Mouse (Mus musculus): ENCODE measurements around the gene Lrrc8b. TPM values are rescaled to one million over a fixed set of nuclear protein-coding genes. Genes with fewer than 3 reads are reported as not detected.
A peak's percentile ranks its signal among the peaks of the same experiment; 100 is the strongest.

Gene Lrrc8b
- 7.7 and 7.8 TPM in 2 replicates for polyA plus RNA-seq (2015; fragmentation: Nextera tagmentation; extraction: Ambion mirVana)

- Histone ChIP-seq H3K9ac (peak within 1 kb of the TSS; percentile 90), H3K27ac (peak within 1 kb of the TSS; percentile 94), H3K4me1 (0 out of 2 replicates have a peak, but pooled peaks cover 4% of the 10 kb centered on the region), H3K4me3 (replicated peaks) (peak within 1 kb of the TSS; percentile 76), H3K4me2 (peak within 1 kb of the TSS; percentile 95), H3K9me3 (no peaks in the 10 kb centered on the region), H3K36me3 (no peaks in the 10 kb centered on the region), H3K27me3 (replicated peaks) (no peaks in the 10 kb centered on the region)
- WGBS, result under 1% methylated on average over 52 of the region's 63 CpGs
- peak; percentile 91 for ATAC-seq (ENCODE audit: insufficient read depth, low FRiP score, low read depth)
Measured at GRCm38 (mm10) chr5:105415198-105415791, at the start of gene Lrrc8b. Lrrc8b (plus strand) TSS chr5:105415775.

- no peak for ATAC-seq (ENCODE audit: insufficient read depth, low FRiP score, low read depth)
- 86% methylated on average over 2 of the region's 2 CpGs for WGBS
- H3K4me3 ChIP-seq (replicated peaks), result no peak overlapping the region
- no peaks in the 10 kb centered on the region for H3K36me3 ChIP-seq
- no peaks in the 10 kb centered on the region for H3K27me3 ChIP-seq (replicated peaks)
- no peak overlapping the region for H3K9ac ChIP-seq
- H3K9me3 ChIP-seq, result no peaks in the 10 kb centered on the region
- no peak overlapping the region for H3K27ac ChIP-seq
- H3K4me2 ChIP-seq, result no peak overlapping the region
- H3K4me1 ChIP-seq, result no peaks in the 10 kb centered on the region
Measured at GRCm38 (mm10) chr5:105381482-105381881, 34.1 kb upstream of the Lrrc8b start.

- 93% methylated on average over 2 of the region's 2 CpGs for WGBS
Measured at GRCm38 (mm10) chr5:105390346-105390745, 25.2 kb upstream of the Lrrc8b start.

GRCm38 (mm10) chr5:105393731-105394130, 21.8 kb upstream of the Lrrc8b start:
- Histone ChIP-seq H3K27me3 (replicated peaks) (no peaks in the 10 kb centered on the region), H3K4me2 (no peak overlapping the region), H3K27ac (no peak overlapping the region), H3K9ac (no peak overlapping the region), H3K4me3 (replicated peaks) (no peak overlapping the region), H3K36me3 (no peaks in the 10 kb centered on the region), H3K9me3 (no peaks in the 10 kb centered on the region), H3K4me1 (no peaks in the 10 kb centered on the region)
- no peak for ATAC-seq (ENCODE audit: insufficient read depth, low FRiP score, low read depth)
- 92% methylated on average over 6 of the region's 6 CpGs for WGBS

More at GRCm38 (mm10) chr5:105390346-105390745, 25.2 kb upstream of the Lrrc8b start:
- no peaks in the 10 kb centered on the region for H3K36me3 ChIP-seq
- H3K4me3 ChIP-seq (replicated peaks), result no peak overlapping the region
- H3K9me3 ChIP-seq, result no peaks in the 10 kb centered on the region
- no peaks in the 10 kb centered on the region for H3K27me3 ChIP-seq (replicated peaks)
- H3K4me2 ChIP-seq, result no peak overlapping the region
- no peak overlapping the region for H3K9ac ChIP-seq
- H3K27ac ChIP-seq, result no peak overlapping the region
- H3K4me1 ChIP-seq, result no peaks in the 10 kb centered on the region
- ATAC-seq (ENCODE audit: insufficient read depth, low FRiP score, low read depth), result no peak

- Histone ChIP-seq H3K4me2 (no peak overlapping the region), H3K9ac (no peak overlapping the region), H3K36me3 (no peaks in the 10 kb centered on the region), H3K4me3 (replicated peaks) (no peak overlapping the region), H3K27ac (no peak overlapping the region), H3K9me3 (no peaks in the 10 kb centered on the region), H3K27me3 (replicated peaks) (no peaks in the 10 kb centered on the region), H3K4me1 (0 out of 2 replicates have a peak, but pooled peaks cover 2% of the 10 kb centered on the region)
- WGBS, result 78% methylated on average over 4 of the region's 4 CpGs
- ATAC-seq (ENCODE audit: insufficient read depth, low FRiP score, low read depth), result no peak
Measured at GRCm38 (mm10) chr5:105395188-105395587, 20.4 kb upstream of the Lrrc8b start.

- ATAC-seq (ENCODE audit: insufficient read depth, low FRiP score, low read depth), result no peak
- 72% methylated on average over 6 of the region's 6 CpGs for WGBS
- no peak overlapping the region for H3K27ac ChIP-seq
- H3K4me2 ChIP-seq, result no peak overlapping the region
- no peaks in the 10 kb centered on the region for H3K36me3 ChIP-seq
- H3K9ac ChIP-seq, result no peak overlapping the region
- H3K9me3 ChIP-seq, result no peaks in the 10 kb centered on the region
- H3K4me3 ChIP-seq (replicated peaks), result no peak overlapping the region
- H3K27me3 ChIP-seq (replicated peaks), result no peaks in the 10 kb centered on the region
- 0 out of 2 replicates have a peak, but pooled peaks cover 2% of the 10 kb centered on the region for H3K4me1 ChIP-seq
Measured at GRCm38 (mm10) chr5:105398966-105399365, 16.6 kb upstream of the Lrrc8b start.

GRCm38 (mm10) chr5:105399631-105400423, 15.7 kb upstream of the Lrrc8b start:
- no peak overlapping the region; the same call in 1 of the 2 replicates for H3K4me3 ChIP-seq (replicated peaks)
- no peaks in the 10 kb centered on the region for H3K36me3 ChIP-seq
- H3K27ac ChIP-seq, result 0 out of 2 replicates have a peak overlapping the region, but pooled peaks have one; percentile 13
- ATAC-seq (ENCODE audit: insufficient read depth, low FRiP score, low read depth), result no peak
- no peaks in the 10 kb centered on the region for H3K27me3 ChIP-seq (replicated peaks)
- H3K4me1 ChIP-seq, result 0 out of 2 replicates have a peak, but pooled peaks cover 2% of the 10 kb centered on the region
- H3K9me3 ChIP-seq, result no peaks in the 10 kb centered on the region
- H3K4me2 ChIP-seq, result peak overlapping the region; percentile 43
- no peak overlapping the region for H3K9ac ChIP-seq
- WGBS, result 32% methylated on average over 13 of the region's 13 CpGs

- no peak overlapping the region for H3K9ac ChIP-seq
- WGBS, result 61% methylated on average over 17 of the region's 17 CpGs
Measured at GRCm38 (mm10) chr5:105400424-105401375, 14.9 kb upstream of the Lrrc8b start.

GRCm38 (mm10) chr5:105401536-105401935, 14.0 kb upstream of the Lrrc8b start:
- WGBS, result 91% methylated on average over 6 of the region's 6 CpGs
- Histone ChIP-seq H3K27me3 (replicated peaks) (no peaks in the 10 kb centered on the region), H3K9ac (no peak overlapping the region), H3K4me3 (replicated peaks) (no peak overlapping the region), H3K27ac (no peak overlapping the region), H3K4me1 (0 out of 2 replicates have a peak, but pooled peaks cover 2% of the 10 kb centered on the region), H3K9me3 (no peaks in the 10 kb centered on the region), H3K4me2 (no peak overlapping the region), H3K36me3 (no peaks in the 10 kb centered on the region)
- ATAC-seq (ENCODE audit: insufficient read depth, low FRiP score, low read depth), result no peak

More at GRCm38 (mm10) chr5:105400424-105401375, 14.9 kb upstream of the Lrrc8b start:
- no peak overlapping the region; the same call in 1 of the 2 replicates for H3K4me3 ChIP-seq (replicated peaks)
- ATAC-seq (ENCODE audit: insufficient read depth, low FRiP score, low read depth), result no peak
- H3K4me1 ChIP-seq, result 0 out of 2 replicates have a peak, but pooled peaks cover 2% of the 10 kb centered on the region
- H3K9me3 ChIP-seq, result no peaks in the 10 kb centered on the region
- no peaks in the 10 kb centered on the region for H3K27me3 ChIP-seq (replicated peaks)
- peak overlapping the region; percentile 43 for H3K4me2 ChIP-seq
- no peak overlapping the region for H3K27ac ChIP-seq
- H3K36me3 ChIP-seq, result no peaks in the 10 kb centered on the region

GRCm38 (mm10) chr5:105404961-105405360, 10.6 kb upstream of the Lrrc8b start:
- 5% methylated on average over 8 of the region's 8 CpGs for WGBS
- ATAC-seq (ENCODE audit: insufficient read depth, low FRiP score, low read depth), result no peak
- H3K9ac ChIP-seq, result no peak overlapping the region
- H3K9me3 ChIP-seq, result no peaks in the 10 kb centered on the region
- H3K27me3 ChIP-seq (replicated peaks), result no peaks in the 10 kb centered on the region
- H3K27ac ChIP-seq, result no peak overlapping the region
- no peak overlapping the region for H3K4me3 ChIP-seq (replicated peaks)
- no peaks in the 10 kb centered on the region for H3K4me1 ChIP-seq
- no peaks in the 10 kb centered on the region for H3K36me3 ChIP-seq
- no peak overlapping the region for H3K4me2 ChIP-seq

- H3K4me1 ChIP-seq, result no peaks in the 10 kb centered on the region
- H3K4me3 ChIP-seq (replicated peaks), result no peak overlapping the region
- H3K36me3 ChIP-seq, result no peaks in the 10 kb centered on the region
- no peaks in the 10 kb centered on the region for H3K9me3 ChIP-seq
- no peak overlapping the region for H3K4me2 ChIP-seq
- H3K9ac ChIP-seq, result no peak overlapping the region
- no peaks in the 10 kb centered on the region for H3K27me3 ChIP-seq (replicated peaks)
- no peak for ATAC-seq (ENCODE audit: insufficient read depth, low FRiP score, low read depth)
- H3K27ac ChIP-seq, result no peak overlapping the region
- 89% methylated on average over 5 of the region's 5 CpGs for WGBS
Measured at GRCm38 (mm10) chr5:105407661-105408060, 7.9 kb upstream of the Lrrc8b start.

All from stomach, embryonic 15.5 days (tissue).